Mouse (Mus musculus) thymus, postnatal 10 days (tissue): ENCODE data around the gene Por.

Experiments
- DNase-seq, 2 experiments: peaks; one replicate each; pipeline ENCODE4 v3.0.0; 2021; ENCODE audit warnings: low spot score in 2 of 2

The Por gene

DNA sequence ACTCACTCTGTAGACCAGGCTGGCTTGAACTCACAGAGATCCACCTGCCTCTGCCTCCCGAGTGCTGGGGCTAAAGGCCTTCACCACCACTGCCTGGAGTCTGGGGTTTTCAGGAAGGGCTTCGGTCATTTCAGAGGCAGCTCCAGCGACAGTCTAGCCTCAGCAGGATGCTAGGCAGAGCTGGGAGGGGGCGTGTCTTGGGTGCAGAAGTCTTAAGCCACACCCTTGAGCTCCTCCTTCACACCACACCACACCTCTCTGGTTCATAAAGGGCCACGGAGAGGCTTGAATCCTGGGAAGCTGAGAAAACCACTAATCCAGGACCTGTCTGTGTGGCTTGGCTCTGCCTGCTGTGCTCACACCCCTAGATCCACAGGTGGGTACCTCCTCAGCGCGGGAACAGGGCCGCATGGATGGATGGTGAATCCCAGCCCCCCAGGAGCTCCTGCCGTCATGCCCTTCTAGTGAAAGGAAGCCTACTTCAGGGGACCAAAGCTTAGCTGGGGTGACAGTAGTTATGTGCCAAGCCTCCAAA is at the start of gene Por:
Gene Por, plus strand, starts transcription at position 293 of the 535 bp plus-strand sequence.
- DNase-seq: no peak

DNA sequence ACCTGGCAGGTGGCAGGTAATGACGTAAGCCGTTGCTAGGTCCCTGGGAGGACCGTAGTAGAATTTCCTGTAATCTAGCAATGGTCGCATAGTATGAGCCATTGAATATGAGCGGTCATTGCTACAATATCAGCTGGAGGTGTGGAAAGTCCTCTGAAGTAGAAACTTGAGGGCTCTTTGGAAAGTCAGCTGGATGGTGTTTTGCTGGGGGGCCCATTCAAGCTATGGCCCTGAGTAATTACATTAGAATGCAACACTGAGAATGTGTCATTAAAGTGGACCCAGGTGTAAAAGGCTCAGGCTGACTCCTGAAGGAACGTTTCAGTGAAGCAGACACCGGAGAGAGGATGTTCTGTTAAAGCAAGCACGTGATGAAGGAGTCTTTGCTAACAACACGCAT is 49.3 kb upstream of the Por start:
- no peak for DNase-seq

DNA sequence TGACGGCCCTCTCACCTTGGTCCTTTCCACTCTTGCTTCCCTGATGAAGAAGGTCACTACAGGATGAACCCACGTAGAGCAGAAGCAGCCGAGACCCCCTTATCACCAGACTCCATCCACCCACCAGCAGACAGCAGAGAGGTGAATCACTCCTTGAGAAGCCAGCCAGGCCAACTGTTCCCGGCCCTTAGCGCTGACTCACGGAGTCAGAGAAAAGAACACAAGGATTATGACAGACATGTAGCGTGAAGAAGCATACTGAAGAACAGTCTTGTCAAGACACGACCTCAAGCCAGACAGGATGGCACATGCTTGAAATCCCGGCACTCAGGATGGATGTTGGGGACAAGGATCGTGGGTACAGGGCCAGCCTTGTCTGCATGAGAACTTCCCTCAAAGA is 48.1 kb upstream of the Por start:
- no peak for DNase-seq

DNA sequence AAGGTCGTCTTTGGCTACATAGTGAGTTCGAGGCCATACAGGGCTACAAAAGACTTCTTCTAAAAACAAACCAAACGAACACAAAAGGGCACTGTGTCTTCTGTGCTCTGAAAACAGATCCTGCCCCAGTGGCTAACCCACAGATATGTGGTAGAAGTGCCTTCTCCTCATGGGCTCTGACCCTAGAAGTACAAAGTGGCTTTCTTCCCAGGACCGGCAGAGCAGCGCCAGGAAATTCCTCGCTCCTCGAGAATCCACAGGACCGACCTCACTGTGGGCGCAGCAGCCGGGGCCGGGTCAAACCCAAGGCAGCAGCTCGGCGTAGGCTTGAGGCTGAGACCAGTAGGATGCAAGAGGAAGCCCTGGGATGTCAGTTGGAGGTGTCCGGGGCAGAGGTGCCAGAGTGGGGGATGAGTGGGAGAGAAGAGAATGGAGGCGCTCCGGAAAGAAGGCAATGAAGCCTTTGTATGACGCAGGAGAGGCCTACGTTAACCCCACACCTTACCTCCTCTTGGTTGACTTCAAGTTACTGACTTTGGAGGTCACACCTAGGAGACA is 46.7 kb upstream of the Por start:
- no peak for DNase-seq

DNA sequence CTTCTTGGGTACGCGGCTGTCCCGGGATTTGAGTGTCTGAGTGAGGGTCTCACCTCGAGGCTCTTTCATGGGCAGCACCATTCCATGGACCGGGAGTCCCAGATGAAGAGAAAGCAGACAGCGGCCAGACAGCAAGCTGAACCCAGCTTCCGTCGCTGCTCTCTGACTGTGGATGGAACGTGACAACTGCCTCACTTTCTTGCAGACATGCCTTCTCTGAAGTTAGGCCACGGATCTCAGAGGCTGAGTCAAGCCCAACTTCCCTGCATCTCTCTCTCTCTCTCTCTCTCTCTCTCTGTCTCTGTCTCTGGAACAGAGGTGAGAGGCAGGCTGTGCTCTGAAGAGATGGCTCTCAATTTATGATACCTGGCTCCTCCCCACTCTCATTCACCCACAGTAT is 40.9 kb upstream of the Por start:
- no peak for DNase-seq

DNA sequence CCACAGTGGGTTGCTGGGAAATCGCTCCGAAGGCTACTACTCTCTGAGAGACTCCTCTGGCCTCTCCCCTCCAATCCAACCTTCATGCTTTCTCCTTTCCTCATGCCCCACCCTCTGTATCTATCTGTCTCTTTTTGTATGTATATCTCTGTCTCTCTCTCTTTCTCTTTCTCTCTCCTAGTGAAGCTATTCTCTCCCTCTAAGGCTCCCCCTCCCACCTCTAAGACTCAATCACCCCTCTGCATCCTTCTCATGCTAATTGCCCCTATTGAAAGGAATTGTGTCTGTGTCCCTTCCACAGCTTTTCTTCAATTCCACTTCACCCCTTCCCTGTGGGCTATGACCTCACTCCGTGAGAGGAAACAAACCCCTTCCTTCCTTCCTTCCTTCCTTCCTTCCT is 40.4 kb upstream of the Por start:
- no peak for DNase-seq

DNA sequence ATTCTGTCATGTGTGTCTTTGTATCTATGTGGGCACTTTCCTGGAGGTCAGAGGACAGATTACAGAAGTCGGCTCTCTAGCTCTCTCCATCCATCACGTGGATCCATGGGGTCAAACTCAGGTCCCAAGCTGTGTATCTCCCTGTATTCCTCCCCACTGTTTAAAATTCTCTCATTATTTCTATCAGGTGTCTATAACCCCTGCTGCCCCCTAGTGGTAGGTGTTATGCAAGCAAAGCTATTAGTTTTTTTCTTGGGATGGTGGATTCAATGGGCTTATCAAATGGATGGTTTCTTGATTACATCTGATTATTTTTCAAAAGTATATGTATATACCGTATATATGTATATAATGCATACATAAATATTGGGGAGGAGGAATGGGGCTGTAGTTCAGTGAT is 39.2 kb upstream of the Por start:
- DNase-seq: peak; percentile 32 to 80

DNA sequence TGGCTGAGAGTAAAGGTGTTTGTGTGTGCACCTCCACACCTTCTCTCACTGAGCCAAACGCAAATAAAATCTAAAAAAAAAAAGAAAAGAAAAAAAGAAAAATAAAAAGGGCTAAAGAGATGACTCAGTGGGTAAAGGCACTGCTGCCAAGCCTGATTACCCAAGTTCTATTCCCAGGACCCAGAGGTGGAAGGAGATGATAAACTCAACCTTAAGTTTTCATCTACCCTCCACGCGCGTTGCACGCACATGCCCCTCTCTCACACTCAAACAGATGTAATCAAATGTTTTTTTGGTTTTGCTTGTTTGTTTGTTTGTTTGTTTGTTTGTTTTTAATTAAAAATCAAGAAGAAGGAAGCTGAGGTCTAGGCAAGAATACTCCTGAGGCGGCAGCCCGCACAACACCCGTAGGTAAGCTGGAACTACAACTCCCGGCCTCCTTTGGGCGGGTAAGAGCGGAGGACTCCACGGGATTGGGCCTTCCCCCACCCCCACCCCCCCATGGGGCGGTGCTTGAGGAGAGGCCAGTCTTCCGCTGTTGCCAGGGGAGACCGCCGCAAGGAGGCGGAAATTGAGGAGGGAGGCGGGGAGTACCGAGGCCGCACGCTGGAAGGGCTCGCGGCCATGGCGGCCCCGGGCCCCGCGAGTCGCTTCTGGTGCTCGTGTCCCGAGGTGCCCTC is 37.6 kb upstream of the Por start, which contains the start of gene Rhbdd2:
Gene Rhbdd2, plus strand, starts transcription at position 502 of the 680 bp plus-strand sequence.
- peak; percentile 96 to 97 for DNase-seq

DNA sequence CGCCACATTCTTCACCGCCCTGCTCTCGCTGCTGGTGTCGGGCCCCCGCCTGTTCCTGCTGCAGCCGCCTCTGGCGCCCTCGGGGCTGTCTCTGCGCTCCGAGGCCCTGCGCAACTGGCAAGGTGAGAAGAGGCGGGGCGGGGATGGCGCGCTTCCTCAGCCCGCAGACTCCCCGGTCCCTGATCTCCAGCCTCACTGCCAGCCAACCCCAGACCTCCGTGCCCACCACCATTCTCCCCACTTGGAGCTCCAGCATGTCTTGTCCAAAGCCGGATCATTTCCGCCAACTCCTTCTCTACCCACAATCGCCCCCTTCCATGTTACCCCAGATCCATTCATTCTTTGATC is 37.1 kb upstream of the Por start:
- no peak for DNase-seq

DNA sequence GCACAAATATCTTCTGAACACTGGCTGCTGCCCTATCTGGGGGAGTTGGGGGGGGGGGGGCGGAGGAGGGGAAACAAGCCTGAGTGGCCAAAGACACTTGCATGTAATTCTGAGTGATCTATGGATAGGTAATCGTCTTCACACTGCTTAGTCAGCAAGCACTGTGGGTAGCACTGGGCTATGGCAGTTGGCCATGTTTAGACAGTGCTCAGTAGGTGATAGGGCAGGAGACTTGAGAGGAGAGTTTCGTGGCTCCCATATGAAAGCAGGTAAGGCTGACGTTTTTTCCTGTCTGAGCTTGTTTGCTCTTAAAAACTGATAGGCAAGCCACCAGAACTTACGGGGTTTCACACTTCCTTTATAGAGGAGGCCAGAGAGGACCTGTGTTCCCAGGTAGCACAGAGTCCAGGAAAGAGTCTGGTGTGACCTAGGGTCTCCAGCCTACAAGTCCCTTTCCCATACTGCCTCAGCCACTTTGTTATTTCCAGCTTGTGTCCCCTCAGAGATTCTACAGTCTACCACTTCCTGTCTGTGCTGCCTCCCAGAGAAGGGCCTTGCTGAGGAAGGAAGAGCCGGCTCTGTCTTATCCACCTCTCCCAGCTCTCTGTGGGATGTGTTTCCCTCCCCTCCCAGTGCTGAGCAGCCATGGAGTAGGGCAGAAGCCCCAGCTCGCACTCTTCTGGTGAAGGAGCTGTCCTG is 29.9 kb upstream of the Por start:
- no peak for DNase-seq

DNA sequence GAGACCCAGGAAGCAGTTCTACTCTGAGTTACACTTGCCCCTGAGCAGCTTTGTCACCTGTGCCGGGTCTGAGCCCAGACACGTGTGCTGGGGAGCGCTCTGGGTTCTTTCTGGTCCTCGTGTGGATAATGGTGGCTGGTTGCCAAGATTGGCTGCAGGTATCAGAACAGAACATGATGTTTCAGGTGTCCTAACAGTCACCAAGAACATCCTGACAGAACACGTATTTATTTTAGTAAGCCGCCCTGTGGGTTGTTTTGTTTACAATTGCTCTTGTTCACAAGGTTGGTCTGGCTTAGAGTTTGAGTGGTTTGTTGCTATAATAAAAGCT is 29.4 kb upstream of the Por start:
- DNase-seq: no peak

DNA sequence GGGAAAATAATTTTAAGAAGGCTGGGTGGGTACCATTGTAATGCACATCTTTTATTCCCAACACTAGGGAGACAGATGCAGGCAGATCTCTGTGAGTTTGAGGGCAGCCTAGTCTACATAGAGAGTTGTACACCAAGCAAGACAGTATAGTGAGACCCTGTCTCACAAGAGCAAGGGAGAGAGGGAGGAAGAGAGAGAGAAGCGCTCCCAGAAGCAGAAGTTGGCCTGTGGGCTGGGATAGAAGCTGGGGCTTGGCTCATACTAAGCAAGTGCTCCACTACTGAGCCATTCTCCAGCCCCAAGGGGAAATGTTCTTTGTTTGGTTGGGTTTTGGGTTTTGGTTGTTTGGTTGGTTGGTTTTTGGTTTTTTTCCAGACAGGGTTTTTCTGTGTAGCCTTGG is 28.8 kb upstream of the Por start:
- DNase-seq: no peak

DNA sequence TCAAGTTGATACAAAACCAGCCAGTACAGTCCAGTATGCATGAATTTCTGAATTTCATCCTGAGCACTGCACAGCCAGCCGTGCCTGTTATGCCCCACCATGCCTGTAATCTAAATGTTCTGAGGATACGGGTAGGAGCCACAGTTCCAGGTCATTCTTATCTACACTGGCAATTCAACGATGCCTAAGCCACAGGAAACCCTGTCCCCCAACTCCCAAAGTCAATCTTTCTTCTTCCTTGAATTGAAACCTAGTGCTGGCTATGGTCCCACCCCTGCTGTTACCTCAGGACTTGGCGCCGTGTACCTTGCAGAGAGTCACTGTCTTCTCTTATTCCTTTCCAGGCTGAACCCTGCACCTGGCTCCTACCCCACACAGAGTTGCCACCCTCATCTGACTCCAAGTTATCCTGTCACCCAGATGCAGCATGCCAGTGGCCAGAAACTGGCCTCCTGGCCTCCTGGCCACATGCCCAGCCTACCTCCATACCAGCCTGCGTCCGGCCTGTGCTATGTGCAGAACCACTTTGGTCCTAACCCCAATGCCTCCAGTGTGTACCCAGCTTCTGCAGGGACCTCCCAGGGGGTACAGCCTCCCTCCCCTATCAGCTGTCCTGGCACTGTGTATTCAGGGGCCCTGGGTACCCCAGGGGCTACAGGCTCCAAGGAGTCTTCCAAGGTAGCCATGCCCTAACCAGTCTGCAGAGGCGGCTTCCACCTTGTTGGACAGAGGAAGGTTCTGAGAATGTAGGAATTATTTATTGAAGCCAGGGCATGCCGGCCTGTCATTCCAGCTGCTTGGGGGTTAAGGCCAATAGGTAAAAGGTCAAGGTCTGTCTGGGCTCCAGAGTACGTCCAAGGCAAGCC is 26.9 kb upstream of the Por start:
- DNase-seq: no peak

DNA sequence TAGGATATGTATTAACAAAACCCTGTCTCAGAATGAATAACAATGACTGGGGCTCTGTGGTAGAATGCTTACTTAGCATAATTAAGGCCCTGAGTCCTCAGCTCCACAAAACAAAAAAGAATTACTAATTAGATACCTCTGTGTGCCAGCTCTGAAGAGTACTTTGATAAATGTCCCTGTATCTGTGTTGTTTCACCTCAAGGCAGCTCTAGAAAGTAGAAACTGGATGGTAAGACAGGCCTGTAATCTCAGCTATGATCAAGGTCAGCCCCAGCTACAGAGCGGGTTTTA is 26.3 kb upstream of the Por start:
- DNase-seq: no peak

DNA sequence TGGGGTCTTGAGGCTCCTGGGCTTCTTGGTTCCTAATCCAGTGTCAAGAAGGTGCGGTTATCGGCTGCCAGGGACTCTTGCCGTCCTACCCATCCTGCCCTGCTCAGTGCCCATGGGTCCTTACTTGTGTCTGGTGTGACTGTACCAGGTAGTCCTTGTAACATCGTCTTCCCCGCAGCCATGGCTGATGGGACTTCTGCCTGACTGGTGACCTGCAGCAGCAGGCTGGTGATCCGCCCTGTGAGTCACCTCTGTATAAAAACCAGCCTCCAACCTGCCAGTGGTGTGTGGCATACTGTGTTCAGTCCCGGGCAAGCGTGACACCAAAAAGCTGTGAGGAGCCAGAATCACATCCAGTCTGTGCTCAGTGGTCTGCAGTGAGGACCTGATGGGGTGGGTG is 26.0 kb upstream of the Por start:
- DNase-seq: no peak

DNA sequence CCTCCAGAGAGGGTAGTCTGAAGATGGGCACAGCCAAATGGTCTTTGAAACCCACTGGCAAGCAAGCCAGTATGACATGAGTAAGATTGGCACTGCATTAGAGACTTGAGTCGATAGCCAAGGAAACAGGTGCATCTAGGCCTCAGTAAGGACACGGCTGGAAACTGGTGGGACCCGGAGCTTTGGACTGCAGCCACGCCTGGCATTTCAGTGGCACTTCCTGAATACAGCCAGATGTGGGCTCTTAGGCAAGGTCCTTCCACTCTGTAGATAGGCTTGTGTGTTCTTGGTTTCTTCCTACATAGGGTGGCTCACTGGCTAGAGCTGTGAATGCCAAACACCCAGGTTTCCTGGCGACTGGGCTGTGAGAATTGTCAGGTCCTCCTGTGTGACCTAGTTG is 24.5 kb upstream of the Por start:
- no peak for DNase-seq

DNA sequence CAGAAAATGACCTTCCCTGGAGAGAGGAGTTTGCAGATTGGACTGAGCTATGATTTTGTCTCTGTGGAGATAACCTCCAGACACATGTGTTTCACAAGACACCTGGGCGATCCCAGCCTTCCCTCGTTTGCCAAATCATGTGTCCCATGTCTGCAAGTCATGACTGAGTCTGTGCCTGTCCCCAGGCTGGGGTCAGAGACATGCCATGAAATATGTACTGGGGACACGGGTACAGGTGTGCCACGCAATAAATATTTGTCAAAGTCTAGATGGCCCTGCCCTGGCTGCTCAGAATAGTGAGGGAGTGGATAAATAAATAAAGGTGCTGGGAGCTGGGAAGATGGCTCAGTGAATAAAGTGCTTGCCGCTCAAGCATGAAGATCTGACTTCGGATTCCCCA is 23.8 kb upstream of the Por start:
- DNase-seq: no peak

DNA sequence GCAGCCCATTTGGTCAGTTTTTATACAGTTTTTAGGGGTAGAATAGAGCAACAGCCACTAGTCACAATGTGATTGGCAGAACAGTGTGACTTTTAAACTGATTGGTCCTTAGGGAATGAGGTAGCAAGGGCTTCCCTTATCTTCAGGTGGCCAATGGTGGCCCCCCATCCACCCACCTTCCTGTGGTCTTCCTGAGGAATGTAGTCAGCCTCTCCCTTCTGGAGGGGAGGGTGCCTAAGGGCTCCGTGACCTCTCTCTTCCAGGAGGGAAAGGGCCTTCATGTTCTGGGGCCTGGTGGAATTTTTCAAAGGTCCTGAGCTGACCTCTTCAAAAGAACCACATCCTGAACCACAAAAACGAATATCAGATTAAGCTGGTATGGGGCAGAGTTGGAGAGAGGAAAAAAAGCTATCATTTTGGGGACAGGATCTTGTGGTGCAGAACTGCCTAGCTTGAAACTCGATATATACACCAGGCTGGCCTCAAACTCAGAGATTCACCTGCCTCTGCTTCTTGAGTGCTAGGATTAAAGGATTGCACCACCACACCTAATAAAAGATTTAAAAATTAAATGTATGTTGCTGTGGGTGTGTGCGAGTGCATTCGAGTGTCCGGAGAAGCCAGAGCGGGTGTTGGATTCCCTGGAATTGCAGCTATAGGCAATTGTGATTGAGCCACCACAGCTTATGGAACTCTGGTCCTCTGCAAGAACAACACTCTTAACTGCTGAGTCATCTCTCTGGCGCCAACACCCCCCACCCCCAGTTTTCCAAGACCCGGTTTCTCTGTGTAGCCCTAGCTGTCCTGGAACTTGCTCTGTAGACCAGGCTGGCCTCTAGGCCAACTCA is 21.1 kb upstream of the Por start:
- DNase-seq: no peak

DNA sequence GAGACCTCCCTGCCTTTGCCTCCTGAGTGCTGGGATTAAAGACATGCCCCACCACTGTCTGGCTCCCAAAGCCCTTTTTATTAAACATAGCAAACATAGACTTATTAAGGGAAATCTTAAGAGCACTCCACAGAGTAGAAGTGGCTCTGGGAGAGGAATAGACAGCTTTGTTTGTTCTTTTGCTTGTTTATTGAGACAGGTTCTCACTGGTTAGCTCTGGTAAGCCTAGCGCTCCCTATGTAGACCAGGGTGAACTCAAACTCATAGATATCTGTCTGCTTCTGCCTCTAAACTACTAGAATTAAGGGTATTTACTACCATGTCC is 20.6 kb upstream of the Por start:
- DNase-seq: no peak

DNA sequence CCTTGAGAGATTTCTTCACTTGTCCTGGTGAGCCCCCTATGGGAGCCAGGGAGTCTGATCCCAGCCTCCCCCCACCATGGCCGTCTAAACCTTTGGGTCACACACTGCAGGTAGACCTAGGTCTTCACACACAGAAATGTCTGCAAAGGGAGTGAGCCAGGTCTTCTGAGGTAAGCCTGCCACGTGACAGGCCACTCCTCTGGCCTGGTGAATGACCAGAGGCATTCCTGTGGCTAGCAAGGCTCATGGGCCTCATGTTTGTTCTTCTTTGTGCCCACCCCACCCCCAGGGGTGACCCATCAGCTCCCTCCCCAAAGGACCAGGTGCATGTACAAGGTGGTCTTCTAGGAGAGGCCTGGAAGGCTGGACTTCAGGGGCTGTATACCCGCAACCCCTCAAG is 18.3 kb upstream of the Por start:
- DNase-seq: no peak

DNA sequence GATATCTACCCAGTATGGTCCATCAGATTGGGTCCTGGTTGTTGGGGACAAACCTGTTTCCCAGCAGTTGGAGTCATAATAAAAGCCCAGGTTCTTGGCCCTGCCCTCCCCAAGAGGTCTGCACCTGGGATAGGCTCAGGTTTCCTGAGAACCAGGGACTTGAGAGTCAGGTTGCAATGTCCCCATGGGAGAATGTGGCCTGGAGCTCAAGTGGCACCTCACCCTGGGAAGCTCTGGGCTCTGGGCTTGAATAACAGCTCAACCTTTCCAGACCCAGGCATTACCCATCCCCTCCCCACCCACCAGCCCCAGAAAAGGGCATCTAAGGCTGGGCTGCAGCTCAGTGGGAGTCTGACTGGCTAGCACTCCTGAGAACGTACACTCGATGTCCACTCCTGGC is 16.6 kb upstream of the Por start:
- no peak for DNase-seq

DNA sequence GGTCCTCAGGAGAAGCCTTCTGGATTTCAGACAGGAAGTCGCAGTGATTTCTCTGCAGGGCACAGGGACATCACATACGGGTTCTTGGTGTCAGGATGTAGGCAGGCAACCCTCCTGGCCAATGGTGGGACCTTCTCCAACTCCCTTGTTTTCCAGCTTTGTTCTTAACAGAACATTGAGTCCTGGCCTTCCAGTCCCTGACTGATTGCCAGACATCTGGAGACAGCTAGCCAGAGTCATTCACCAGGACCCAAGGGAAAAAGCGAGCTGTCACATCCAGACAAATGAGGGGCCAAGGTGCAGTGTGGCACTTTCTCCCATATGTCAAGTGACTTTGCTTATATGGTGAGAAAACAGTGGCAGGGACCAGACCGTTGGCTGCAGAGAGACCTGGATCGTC is 13.8 kb upstream of the Por start:
- DNase-seq: no peak
